Mouse (Mus musculus) midbrain, postnatal 0 days (tissue): ENCODE results near the gene Hs3st1. TPM values are rescaled to one million over a fixed set of nuclear protein-coding genes. Genes with fewer than 3 reads are reported as not detected.

Experiments
- ATAC-seq: fragments of 200-750 bp; cut with Nextera tagmentation; 2 replicates; pipeline ENCODE4 v1.8.0; 2017; ENCODE audit warnings: moderate number of reproducible peaks, mild to moderate bottlenecking, moderate TSS enrichment, moderate library complexity; ENCODE audit not compliant: low FRiP score
- DNase-seq: peaks from one replicate; pipeline ENCODE4 v3.0.0-alpha.2; 2015; ENCODE audit warnings: low spot score
- H3K27ac ChIP-seq: fragments of 300-500 bp; sonication (generic); 2 replicates; pipeline ENCODE4 v1.5.1; 2014; ENCODE audit warnings: low read depth, mild to moderate bottlenecking, low read length, mixed read lengths
- H3K27me3 ChIP-seq: fragments of 300-500 bp; sonication (generic); 2 replicates; pipeline ENCODE4 v1.6.1; 2014; ENCODE audit warnings: low read length, control low read depth, mixed read lengths; ENCODE audit not compliant: insufficient read depth
- H3K36me3 ChIP-seq: fragments of 300-500 bp; sonication (generic); 2 replicates; pipeline ENCODE4 v1.6.1; 2014; ENCODE audit warnings: low read length, control low read depth, mixed read lengths; ENCODE audit not compliant: insufficient read depth
- H3K4me1 ChIP-seq: fragments of 300-500 bp; sonication (generic); 2 replicates; pipeline ENCODE4 v1.6.1; 2014; ENCODE audit warnings: mild to moderate bottlenecking, control low read depth, antibody characterized with exemption, low read length, mixed read lengths; ENCODE audit not compliant: insufficient read depth
- H3K4me2 ChIP-seq: fragments of 300-500 bp; sonication (generic); 2 replicates; pipeline ENCODE4 v1.6.1; 2014; ENCODE audit warnings: low read depth, mild to moderate bottlenecking, low read length, mixed read lengths; ENCODE audit not compliant: poor library complexity, severe bottlenecking
- H3K4me3 ChIP-seq: fragments of 300-500 bp; sonication (generic); 2 replicates; pipeline ENCODE4 v1.5.1; 2014; ENCODE audit warnings: low read depth, mild to moderate bottlenecking, low read length, moderate library complexity
- H3K9ac ChIP-seq: fragments of 300-500 bp; sonication (generic); replicated peaks from 2 replicates; pipeline ENCODE4 v1.6.1; 2014; ENCODE audit warnings: mild to moderate bottlenecking, low read length, moderate library complexity, mixed read lengths; ENCODE audit not compliant: poor library complexity, severe bottlenecking
- H3K9me3 ChIP-seq: fragments of 300-500 bp; sonication (generic); 2 replicates; pipeline ENCODE4 v1.6.1; 2016; ENCODE audit warnings: low read length, control low read depth
- CTCF ChIP-seq: IDR thresholded peaks from 2 replicates; pipeline ENCODE4 v1.5.1; 2016; ENCODE audit warnings: antibody characterized with exemption, mild to moderate bottlenecking
- WGBS: fragments of 180-500 bp; shearing (Covaris S2); extraction: QIAGEN DNeasy Blood & Tissue Kit; methylation state at CpG from one replicate; pipeline ENCODE4 v1.1.7; 2014; 5-methylcytosine and 5-hydroxymethylcytosine counted together
- polyA plus RNA-seq: library from polyadenylated mRNA; unstranded; fragments of >200 nt; fragmentation: Nextera tagmentation; extraction: Ambion mirVana; gene quantifications from 2 replicates; pipeline ENCODE4 v1.2.1, GENCODE M21; 2015
- total RNA-seq: library from RNA; depleted of rRNA; stranded (reverse); fragments of >200 nt; gene quantifications from 2 replicates; pipeline ENCODE4 v1.2.3, GENCODE M21; 2014

Hs3st1 gene
- total and polyA plus RNA-seq, 2 experiments from 2014 or later = 29.6 to 42.3 TPM

DNA sequence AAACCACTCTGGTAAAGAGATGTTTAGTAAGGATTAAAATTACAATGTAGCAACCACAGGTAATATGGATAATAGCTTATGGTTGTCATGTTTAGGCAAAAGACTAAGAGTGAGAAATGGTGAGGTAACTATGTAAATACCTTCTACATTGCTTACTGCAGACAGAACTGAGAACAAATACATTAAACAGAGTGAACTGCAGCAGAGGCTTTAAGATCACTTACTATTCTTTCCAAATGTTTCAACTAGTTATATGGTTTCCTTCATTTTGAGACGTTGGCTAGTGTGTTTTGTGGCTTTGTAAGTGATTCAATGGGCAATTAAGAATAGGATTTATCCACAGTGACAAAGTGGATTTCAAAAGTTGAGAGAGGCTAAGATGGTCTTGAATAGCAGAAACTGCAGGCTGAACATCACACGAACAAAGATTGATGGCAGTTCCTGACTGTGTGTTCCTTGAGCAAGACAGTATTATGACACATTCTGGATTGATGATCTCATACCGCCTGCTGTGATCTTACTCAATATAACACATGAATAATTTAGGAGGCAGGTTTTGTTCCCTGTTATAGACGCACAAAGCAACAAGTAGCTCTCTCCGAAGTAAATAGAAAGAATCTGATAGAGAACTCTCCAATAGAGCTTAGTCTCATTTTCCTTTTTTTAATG is 16.5 kb upstream of the Hs3st1 start:
- no peak for ATAC-seq
- WGBS = 14% methylated on average over 5 of the region's 5 CpGs

DNA sequence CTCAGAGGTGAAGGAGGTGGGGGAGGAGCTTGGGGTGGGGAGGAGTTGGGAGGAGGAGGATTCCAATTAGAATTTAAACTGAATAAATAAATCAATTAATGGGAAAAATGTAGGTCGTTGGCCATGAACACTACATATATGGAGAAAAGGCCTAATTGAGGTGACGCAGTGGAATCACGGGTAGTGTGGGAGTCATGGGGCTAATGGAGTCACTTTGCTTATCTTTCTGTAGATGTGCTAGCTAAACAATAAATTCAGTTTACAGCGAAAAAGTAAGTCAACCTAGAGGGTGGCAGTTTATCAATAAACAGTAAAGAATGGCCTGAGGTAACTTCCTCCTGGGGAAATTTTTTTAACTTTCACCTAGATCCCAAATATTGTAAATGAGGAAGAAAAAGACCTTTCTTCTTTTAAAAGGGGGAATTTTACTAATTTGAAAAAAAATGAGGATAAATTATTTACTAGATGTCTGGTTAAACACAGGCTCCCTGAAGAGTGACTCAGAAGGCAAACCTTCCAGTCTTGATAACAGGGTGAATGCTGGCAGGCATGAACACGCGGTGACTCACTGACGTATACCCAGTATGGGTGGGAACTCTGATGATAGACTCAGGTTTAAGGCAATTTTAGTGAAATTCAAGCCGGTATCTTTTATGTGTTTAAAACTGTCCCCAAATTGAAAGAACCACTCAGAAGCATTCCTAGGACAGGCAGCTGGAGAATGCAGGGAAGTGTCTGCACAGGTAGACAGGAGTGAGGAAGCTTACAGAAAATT is 6.6 kb upstream of the Hs3st1 start:
- no peak overlapping the region for H3K4me3 ChIP-seq
- WGBS = 89% methylated on average over 8 of the region's 8 CpGs
- no peak overlapping the region for H3K4me2 ChIP-seq
- H3K27ac ChIP-seq = no peak overlapping the region
- no peak for TF ChIP-seq CTCF
- no peaks in the 10 kb centered on the region for H3K9me3 ChIP-seq
- no peaks in the 10 kb centered on the region for H3K4me1 ChIP-seq
- H3K36me3 ChIP-seq = no peaks in the 10 kb centered on the region
- no peaks in the 10 kb centered on the region for H3K27me3 ChIP-seq
- ATAC-seq (no peak), DNase-seq (no peak)
- H3K9ac ChIP-seq = no peak overlapping the region

More for the DNA sequence above, 16.5 kb upstream of the Hs3st1 start:
- H3K36me3 ChIP-seq = no peaks in the 10 kb centered on the region
- peak; percentile 26 for DNase-seq
- no peak overlapping the region for H3K27ac ChIP-seq
- H3K4me1 ChIP-seq = no peaks in the 10 kb centered on the region
- H3K4me2 ChIP-seq = no peak overlapping the region
- H3K4me3 ChIP-seq = no peak overlapping the region
- H3K9me3 ChIP-seq = no peaks in the 10 kb centered on the region
- no peak overlapping the region for H3K9ac ChIP-seq
- no peak for TF ChIP-seq CTCF
- no peaks in the 10 kb centered on the region for H3K27me3 ChIP-seq

DNA sequence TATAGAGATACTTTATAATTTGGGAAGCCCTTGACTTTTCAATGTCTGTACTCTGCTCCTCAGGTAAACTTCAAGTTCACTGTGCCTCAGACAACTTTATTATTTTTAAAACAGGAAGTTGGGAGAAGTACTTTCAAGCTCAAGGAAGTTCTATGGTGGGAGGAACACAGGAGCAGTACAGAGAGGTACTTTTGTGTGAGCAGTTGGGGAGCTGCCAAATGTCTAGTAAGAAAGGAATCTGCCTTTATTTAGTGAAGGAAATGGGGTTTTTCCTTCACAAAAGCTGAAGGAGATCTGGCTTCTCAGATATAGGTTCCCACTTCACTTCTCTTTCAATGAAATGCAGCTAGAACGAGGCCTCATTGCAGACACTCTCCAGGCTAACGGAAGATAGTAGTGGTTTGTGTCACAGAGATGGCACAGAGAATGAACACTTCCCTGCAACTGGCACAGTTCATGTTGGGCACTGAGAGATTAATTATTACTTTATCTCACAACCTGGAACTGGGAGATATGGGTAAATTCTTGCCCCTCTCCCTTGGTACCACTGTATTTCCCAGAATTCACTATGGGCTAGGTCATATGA is 3.7 kb upstream of the Hs3st1 start:
- Histone ChIP-seq H3K4me3 (no peak overlapping the region), H3K9me3 (no peaks in the 10 kb centered on the region), H3K4me1 (no peaks in the 10 kb centered on the region), H3K27me3 (no peaks in the 10 kb centered on the region), H3K36me3 (no peaks in the 10 kb centered on the region), H3K9ac (no peak overlapping the region), H3K4me2 (no peak overlapping the region), H3K27ac (no peak overlapping the region)
- no peak for TF ChIP-seq CTCF
- ATAC-seq (no peak), DNase-seq (no peak)
- WGBS = 57% methylated on average over 2 of the region's 2 CpGs

DNA sequence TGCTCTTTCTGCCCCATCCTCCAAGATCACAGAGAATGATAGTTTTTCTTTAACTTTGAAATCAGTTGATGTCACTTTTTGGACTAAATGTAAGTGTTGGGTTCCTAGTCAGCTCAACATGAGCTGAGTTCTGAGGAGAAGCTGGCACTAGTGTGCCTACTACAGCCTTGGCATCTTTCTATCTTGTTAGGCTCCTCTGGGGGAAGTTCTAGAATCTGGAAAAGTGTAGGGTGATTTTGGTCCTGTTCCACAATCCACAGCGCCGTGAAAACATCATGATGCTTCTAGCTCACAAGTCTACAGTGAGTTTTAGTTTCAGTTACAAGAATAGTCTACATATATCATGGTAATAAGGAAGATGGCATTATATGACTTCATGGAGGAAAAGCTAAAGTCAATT is 18.4 kb downstream of the Hs3st1 start:
- Histone ChIP-seq H3K36me3 (no peaks in the 10 kb centered on the region), H3K9ac (no peak overlapping the region), H3K4me2 (no peak overlapping the region), H3K4me1 (no peaks in the 10 kb centered on the region), H3K4me3 (no peak overlapping the region), H3K9me3 (no peaks in the 10 kb centered on the region), H3K27me3 (no peaks in the 10 kb centered on the region), H3K27ac (no peak overlapping the region)
- DNase-seq = no peak
- ATAC-seq = no peak
- TF ChIP-seq CTCF = no peak
- 93% methylated on average over 2 of the region's 2 CpGs for whole genome bisulfite sequencing

DNA sequence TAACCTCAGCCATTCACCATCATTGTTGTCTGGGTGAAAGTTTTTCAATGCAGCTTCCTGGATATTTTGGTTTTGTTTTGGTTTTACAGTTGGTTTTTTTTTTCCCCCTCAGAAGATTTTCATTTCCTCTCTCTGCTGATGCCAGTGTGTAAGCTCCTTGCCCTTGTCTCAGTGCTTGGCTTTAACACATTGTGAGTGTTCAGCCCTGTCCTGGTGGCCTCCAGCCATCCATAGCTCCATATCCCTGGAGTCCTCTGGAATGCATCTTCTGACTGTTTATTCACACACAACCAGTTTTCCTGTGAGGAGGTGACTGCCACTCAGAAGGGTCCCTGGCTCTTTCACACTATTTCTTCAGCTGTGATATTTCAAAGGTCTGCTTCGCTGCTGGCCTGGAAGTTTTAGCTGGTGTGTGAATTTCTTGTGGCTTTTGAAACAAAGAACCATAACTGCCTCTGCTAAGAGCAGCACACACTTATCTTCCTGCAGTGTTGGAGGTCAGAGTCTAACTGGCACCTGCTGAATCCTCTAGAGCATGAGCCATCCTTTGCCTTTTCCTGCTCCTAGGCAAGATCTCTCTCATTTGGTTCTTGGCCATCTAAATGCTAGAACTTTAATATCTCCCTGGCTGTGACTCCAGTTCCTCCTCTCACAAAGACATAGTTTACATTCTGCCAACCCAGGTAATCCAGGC is 21.4 kb downstream of the Hs3st1 start:
- Histone ChIP-seq H3K4me3 (no peak overlapping the region), H3K36me3 (no peaks in the 10 kb centered on the region), H3K27ac (no peak overlapping the region), H3K4me2 (no peak overlapping the region), H3K4me1 (no peaks in the 10 kb centered on the region), H3K9ac (no peak overlapping the region), H3K9me3 (no peaks in the 10 kb centered on the region), H3K27me3 (no peaks in the 10 kb centered on the region)
- ATAC-seq = no peak
- no peak for TF ChIP-seq CTCF
- DNase-seq = no peak
- 87% methylated on average over 1 of the region's 1 CpGs for WGBS
